ENCODE assay signal across 24 mouse cellular contexts in the genomic region with DNA sequence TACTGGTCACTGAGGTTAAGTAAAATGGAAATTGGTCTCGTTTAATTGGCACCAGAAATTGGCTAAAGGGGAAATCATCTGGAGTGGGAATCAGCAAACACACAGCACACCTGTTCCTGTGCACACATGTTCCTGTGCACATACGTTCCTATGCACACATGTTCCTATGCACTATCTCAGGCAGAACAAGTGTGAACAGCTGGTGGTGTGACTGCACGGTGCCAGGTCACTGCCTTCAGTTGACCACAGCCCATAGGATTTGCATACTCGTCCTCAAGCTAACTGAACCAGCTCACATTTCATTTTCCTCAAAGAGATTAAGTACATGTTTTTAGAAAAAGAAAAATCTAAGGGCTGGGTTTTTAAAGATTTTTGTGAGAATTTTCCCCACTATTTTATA.
A peak's percentile ranks its signal among the peaks of the same experiment; 100 is the strongest.
DNase-seq lines count a peak whose midpoint lies in the region; TF ChIP-seq lines count a peak whose summit lies in the region.
"Had no signal": no experiment of that assay in that cellular context is flagged by ENCODE, and none has a peak within 500 bp of the region (broad histone marks: within the 10 kb centered on the region; RNA-seq: fewer than 3 reads in every experiment).

No protein-coding gene starts in this region.

- DNase-seq in spleen, adult 18-20 months, result peak; percentile 15 to 18
- no peak for DNase-seq in spleen, postnatal 14 days (ENCODE audit: low spot score in 2 of 2)
- peak; percentile 49 for DNase-seq in A20 (ENCODE audit: low read depth, low spot score)
- peak; percentile 57 for DNase-seq in CH12.LX (ENCODE audit: extremely low read depth)
- DNase-seq in splenic B cell, adult 2 months (ENCODE audit: low read depth, low spot score), result peak; percentile 76
- DNase-seq in embryonic facial prominence, embryonic 10.5 days (ENCODE audit: low spot score), result no peak
- DNase-seq in cerebellum, adult 2 months, result no peak
- DNase-seq: adrenal gland, postnatal 10 days; adrenal gland, postnatal 36 days; cerebellum, adult 8-10 months; cerebellum, postnatal 10 days; cerebellum, postnatal 36 days; embryo, embryonic 11 days; forebrain, postnatal 0 days; gastrocnemius, adult 2 months; gastrocnemius, postnatal 14 days; heart, adult 11 months had no signal

- H3K9me3 ChIP-seq in CH12.LX (replicated peaks; ENCODE audit: low read length), result no peaks in the 10 kb centered on the region
- H3K9me3 ChIP-seq in embryonic facial prominence, embryonic 10.5 days, result no peaks in the 10 kb centered on the region
- H3K9me3 ChIP-seq: forebrain, embryonic 10.5 days; forebrain, embryonic 13.5 days; G1E; hindbrain, embryonic 12.5 days; hindbrain, embryonic 15.5 days had no signal

- no peaks in the 10 kb centered on the region for H3K36me3 ChIP-seq in CH12.LX (replicated peaks in 1 of 2; ENCODE audit: control insufficient read depth in 1 of 2, insufficient read depth in 1 of 2, low read length in 1 of 2)
- H3K36me3 ChIP-seq in splenic B cell, adult 2 months (ENCODE audit: control insufficient read depth, insufficient read depth, low read length, poor library complexity, severe bottlenecking), result no peaks in the 10 kb centered on the region
- H3K36me3 ChIP-seq in embryonic facial prominence, embryonic 10.5 days (replicated peaks), result no peaks in the 10 kb centered on the region
- H3K36me3 ChIP-seq: forebrain, embryonic 10.5 days; G1E; hindbrain, embryonic 12.5 days; hindbrain, embryonic 15.5 days had no signal

- in situ Hi-C loops in CH12.LX (cut with MboI; ENCODE audit: low pct_ligation_motif_present, low pct_unique_long_range_greater_than_20kb, low sequenced_read_pairs), result no loop called here

- no peak overlapping the region for H3K4me2 ChIP-seq in CH12.LX (ENCODE audit: insufficient read depth, low read depth, poor library complexity, severe bottlenecking)
- H3K4me2 ChIP-seq: forebrain, embryonic 13.5 days; heart, embryonic 11.5 days; hindbrain, embryonic 12.5 days; hindbrain, embryonic 15.5 days had no signal

- peaks cover 10 to 30% of the 10 kb centered on the region in 2 experiments for H3K4me1 ChIP-seq in CH12.LX (ENCODE audit: control insufficient read depth in 1 of 2, insufficient read depth in 2 of 2)
- H3K4me1 ChIP-seq in embryonic facial prominence, embryonic 10.5 days, result peaks cover 46% of the 10 kb centered on the region
- peaks cover 7% of the 10 kb centered on the region for H3K4me1 ChIP-seq in cerebellum, adult 2 months (ENCODE audit: control insufficient read depth, insufficient read depth, low read length)

- TF ChIP-seq RAD21 in CH12.LX (IDR thresholded peaks at IDR 0.05; ENCODE audit: low read depth, low read length), result no peak

- no peak for TF ChIP-seq POLR2A in CH12.LX (IDR thresholded peaks at IDR 0.05; ENCODE audit: low read depth, low read length)
- no peak for TF ChIP-seq POLR2A in cerebellum, adult 2 months (IDR thresholded peaks at IDR 0.05; ENCODE audit: borderline replicate concordance, insufficient read depth, low read length)

- TF ChIP-seq CTCF in CH12.LX (conservative IDR thresholded peaks at IDR 0.05 in 1 of 2, IDR thresholded peaks at IDR 0.05 in 1 of 2; ENCODE audit: low read depth in 2 of 2, low read length in 2 of 2), result no peak
- no peak for TF ChIP-seq CTCF in cerebellum, adult 2 months (IDR thresholded peaks at IDR 0.05; ENCODE audit: borderline replicate concordance, insufficient read depth, low read depth, low read length)

- WGBS in embryonic facial prominence, embryonic 10.5 days, result 75% methylated on average over 4 of the region's 4 CpGs
- 96% methylated on average over 4 of the region's 4 CpGs for WGBS in cerebellum, adult 2 months

- H3K4me3 ChIP-seq in CH12.LX (replicated peaks in 1 of 3; ENCODE audit: low read depth in 2 of 3, low read length in 2 of 3, poor library complexity in 1 of 3), result no peak overlapping the region
- no peak overlapping the region for H3K4me3 ChIP-seq in embryonic facial prominence, embryonic 10.5 days
- H3K4me3 ChIP-seq in cerebellum, adult 2 months (replicated peaks; ENCODE audit: insufficient read depth, low read depth, low read length), result no peak overlapping the region
- H3K4me3 ChIP-seq: forebrain, embryonic 10.5 days; forebrain, embryonic 13.5 days; gastrocnemius, adult 2 months; hindbrain, embryonic 12.5 days; hindbrain, embryonic 15.5 days had no signal

- peaks cover 12% of the 10 kb centered on the region for H3K27me3 ChIP-seq in CH12.LX (replicated peaks)
- H3K27me3 ChIP-seq in splenic B cell, adult 2 months (ENCODE audit: control insufficient read depth, insufficient read depth, low read length, poor library complexity, severe bottlenecking), result no peaks in the 10 kb centered on the region
- no peaks in the 10 kb centered on the region for H3K27me3 ChIP-seq in embryonic facial prominence, embryonic 10.5 days (replicated peaks; ENCODE audit: low read depth, poor library complexity, severe bottlenecking)
- H3K27me3 ChIP-seq in cerebellum, adult 2 months (ENCODE audit: control insufficient read depth, insufficient read depth, low read length), result no peaks in the 10 kb centered on the region
- H3K27me3 ChIP-seq: forebrain, embryonic 13.5 days; hindbrain, embryonic 15.5 days; Patski had no signal

- 0 out of 2 replicates have a peak overlapping the region, but pooled peaks have one; percentile 4 for H3K27ac ChIP-seq in CH12.LX (ENCODE audit: insufficient read depth, low read depth)
- no peak overlapping the region for H3K27ac ChIP-seq in embryonic facial prominence, embryonic 10.5 days (replicated peaks)
- no peak overlapping the region for H3K27ac ChIP-seq in cerebellum, adult 2 months (ENCODE audit: insufficient read depth, low read length)
- H3K27ac ChIP-seq: forebrain, embryonic 13.5 days; gastrocnemius, adult 2 months; hindbrain, embryonic 15.5 days had no signal

- no peak overlapping the region for H3K9ac ChIP-seq in CH12.LX (ENCODE audit: insufficient read depth, low read depth)
- H3K9ac ChIP-seq: forebrain, embryonic 13.5 days; forebrain, postnatal 0 days; hindbrain, embryonic 12.5 days; hindbrain, embryonic 15.5 days had no signal

- dilution Hi-C loops in CH12.LX (cut with MboI; ENCODE audit: extremely low pct_ligation_motif_present, extremely low pct_unique_long_range_greater_than_20kb, low sequenced_read_pairs), result no loop called here

- no peaks in the 10 kb centered on the region for H3K79me2 ChIP-seq in CH12.LX (replicated peaks; ENCODE audit: control insufficient read depth, extremely low read depth, insufficient read depth, poor library complexity, severe bottlenecking)

- TF ChIP-seq EP300 in CH12.LX (IDR thresholded peaks at IDR 0.05; ENCODE audit: low read length), result peak; percentile 63

TF ChIP-seq in CH12.LX, 34 proteins besides CTCF, POLR2A, EP300 and RAD21:
- no peak for TF ChIP-seq POLR2AphosphoS2 (IDR thresholded peaks at IDR 0.05; ENCODE audit: low read depth, low read length)
- no peak for TF ChIP-seq SIN3A (IDR thresholded peaks at IDR 0.05; ENCODE audit: low read length)
- TF ChIP-seq RCOR1 (conservative IDR thresholded peaks at IDR 0.05; ENCODE audit: low read depth, low read length), result no peak
- TF ChIP-seq MXI1 (IDR thresholded peaks at IDR 0.05; ENCODE audit: low read depth, low read length), result no peak
- no peak for TF ChIP-seq JUN (IDR thresholded peaks at IDR 0.05; ENCODE audit: insufficient read depth, low read depth, low read length)
- TF ChIP-seq UBTF (IDR thresholded peaks at IDR 0.05; ENCODE audit: low read depth, low read length), result no peak
- no peak for TF ChIP-seq NRF1 (IDR thresholded peaks at IDR 0.05; ENCODE audit: low read depth, low read length)
- TF ChIP-seq MAX (IDR thresholded peaks at IDR 0.05; ENCODE audit: low read length), result 0 out of 2 replicates have a peak, but pooled peaks have one; percentile 14
- peak; percentile 62 for TF ChIP-seq ETS1 (conservative IDR thresholded peaks at IDR 0.05; ENCODE audit: low read depth, low read length)
- no peak for TF ChIP-seq ZNF384 (IDR thresholded peaks at IDR 0.05; ENCODE audit: low read depth, low read length)
- TF ChIP-seq ZKSCAN1 (IDR thresholded peaks at IDR 0.05; ENCODE audit: borderline replicate concordance, low read depth, low read length), result no peak
- TF ChIP-seq GABPA (IDR thresholded peaks at IDR 0.05; ENCODE audit: insufficient replicate concordance, low read depth, low read length), result no peak
- peak; percentile 95 for TF ChIP-seq BHLHE40 (IDR thresholded peaks at IDR 0.05; ENCODE audit: low read depth, low read length)
- TF ChIP-seq CHD2 (IDR thresholded peaks at IDR 0.05; ENCODE audit: low read length), result no peak
- 0 out of 2 replicates have a peak, but pooled peaks have one; percentile 19 for TF ChIP-seq MAFK (IDR thresholded peaks at IDR 0.05; ENCODE audit: insufficient replicate concordance, low read length)
- no peak for TF ChIP-seq ELF1 (IDR thresholded peaks at IDR 0.05; ENCODE audit: low read depth, low read length)
- TF ChIP-seq TCF12 (IDR thresholded peaks at IDR 0.05; ENCODE audit: low read depth, low read length), result peak; percentile 37; the same call in 1 of the 2 replicates
- no peak for TF ChIP-seq E2F4 (IDR thresholded peaks at IDR 0.05; ENCODE audit: insufficient replicate concordance, low read depth, low read length)
- no peak for TF ChIP-seq MYC (IDR thresholded peaks at IDR 0.05; ENCODE audit: low read depth, low read length)
TF ChIP-seq in CH12.LX: peak in this region for 5.

Comparison
In these comparisons a context has a peak if more than half of its experiments do, and no peak if none do; other contexts are left out.
1. DNase-seq: peak in spleen, adult 18-20 months (2 of 2), A20 (single experiment), CH12.LX (single experiment) and splenic B cell, adult 2 months (single experiment); none in spleen, postnatal 14 days (0 of 2), embryonic facial prominence, embryonic 10.5 days (single experiment) and cerebellum, adult 2 months (0 of 2).